Mouse (Mus musculus) frontal cortex, postnatal 10 days (tissue): ENCODE results near the gene Ngef.

Experiments used
- DNase-seq, 2 experiments: peaks; one replicate each; pipeline ENCODE4 v3.0.0; 2022; ENCODE audit warnings: low spot score in 2 of 2, mixed read lengths in 1 of 2

Ngef gene

GRCm38 (mm10) chr1:87573800-87574215 is at the start of gene Ngef:
Ngef (minus strand) TSS chr1:87573870.
- no peak for DNase-seq

- peak in 1 of 2 experiments; percentile 25 for DNase-seq
Measured at GRCm38 (mm10) chr1:87621858-87622279, 48.2 kb upstream of the Ngef start.

DNA sequence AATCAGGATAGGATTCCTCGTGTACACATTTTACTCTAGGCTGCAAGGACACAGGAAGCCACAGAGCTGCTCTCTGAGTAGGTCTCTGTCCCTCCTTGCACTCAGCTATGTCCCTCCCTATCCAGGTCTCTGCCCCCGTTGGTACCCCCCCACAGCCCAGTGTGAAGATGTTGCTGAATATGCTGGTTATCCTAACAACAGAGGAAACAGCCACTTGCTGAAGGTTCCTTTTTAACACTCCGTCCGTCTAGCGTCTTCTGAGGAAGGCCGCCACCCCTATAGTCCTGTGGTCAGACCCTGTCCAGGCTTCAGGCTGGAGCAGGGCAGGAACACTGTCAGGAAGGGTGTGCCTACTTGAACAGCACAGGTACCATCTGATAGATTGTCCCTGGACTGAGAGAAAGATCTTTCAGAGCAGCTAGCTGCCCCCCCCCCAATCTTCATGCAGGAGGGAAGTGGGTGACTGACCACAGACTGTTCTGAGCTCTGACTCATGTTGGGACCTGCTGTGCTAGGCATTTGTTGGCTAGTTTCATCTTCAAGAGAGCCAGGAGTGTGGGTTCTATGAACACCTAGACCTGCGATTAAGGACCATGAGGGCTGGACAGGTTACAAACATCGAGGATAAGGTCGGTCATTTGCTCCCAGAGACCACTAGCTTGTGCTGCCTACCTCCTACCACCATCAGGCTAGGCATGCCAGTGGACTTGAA is 47.6 kb upstream of the Ngef start:
- DNase-seq = no peak

DNA sequence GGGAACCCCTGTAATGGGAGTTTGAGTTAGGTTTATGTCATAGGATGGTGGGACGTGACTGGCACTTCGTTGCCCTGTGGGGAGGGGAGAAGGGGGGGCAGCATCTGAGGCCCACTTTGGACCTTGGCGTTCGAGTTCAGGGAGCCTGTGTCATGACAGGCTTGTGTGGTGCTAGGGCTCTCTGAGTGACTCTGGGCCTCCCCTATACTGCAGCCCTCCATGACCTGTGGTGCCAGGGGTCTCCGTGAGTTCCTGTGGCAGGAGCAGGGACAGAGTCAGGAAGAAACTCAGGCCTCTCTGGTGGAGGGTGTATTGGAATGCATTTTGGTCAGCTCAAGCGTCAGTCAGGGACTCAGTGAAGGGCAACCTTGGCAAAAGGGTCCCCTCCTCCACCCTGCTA is 47.0 kb upstream of the Ngef start:
- no peak for DNase-seq

DNA sequence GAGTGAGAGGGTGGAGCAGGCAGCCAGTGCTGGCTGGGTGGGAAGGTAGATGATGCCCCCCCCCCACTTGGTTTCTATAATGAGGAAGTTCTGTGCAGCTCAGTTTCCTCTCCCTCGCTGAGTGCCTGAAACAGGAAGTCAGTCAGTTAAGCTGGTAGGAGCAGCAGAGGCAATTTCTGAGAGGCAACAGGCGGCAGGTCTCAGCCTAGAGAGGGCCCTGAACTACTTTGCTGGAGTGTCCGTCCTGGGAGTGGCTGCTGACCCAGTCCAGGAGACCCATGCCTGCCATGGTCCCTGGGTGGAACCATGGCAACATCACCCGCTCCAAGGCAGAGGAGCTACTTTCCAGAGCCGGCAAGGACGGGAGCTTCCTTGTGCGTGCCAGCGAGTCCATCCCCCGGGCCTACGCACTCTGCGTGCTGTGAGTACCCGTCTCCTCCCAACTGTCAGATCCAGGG is 46.6 kb upstream of the Ngef start, which contains the start of gene Inpp5d:
Inpp5d (plus strand) TSS at position 102 of the 458 bp plus-strand sequence.
- DNase-seq = no peak

DNA sequence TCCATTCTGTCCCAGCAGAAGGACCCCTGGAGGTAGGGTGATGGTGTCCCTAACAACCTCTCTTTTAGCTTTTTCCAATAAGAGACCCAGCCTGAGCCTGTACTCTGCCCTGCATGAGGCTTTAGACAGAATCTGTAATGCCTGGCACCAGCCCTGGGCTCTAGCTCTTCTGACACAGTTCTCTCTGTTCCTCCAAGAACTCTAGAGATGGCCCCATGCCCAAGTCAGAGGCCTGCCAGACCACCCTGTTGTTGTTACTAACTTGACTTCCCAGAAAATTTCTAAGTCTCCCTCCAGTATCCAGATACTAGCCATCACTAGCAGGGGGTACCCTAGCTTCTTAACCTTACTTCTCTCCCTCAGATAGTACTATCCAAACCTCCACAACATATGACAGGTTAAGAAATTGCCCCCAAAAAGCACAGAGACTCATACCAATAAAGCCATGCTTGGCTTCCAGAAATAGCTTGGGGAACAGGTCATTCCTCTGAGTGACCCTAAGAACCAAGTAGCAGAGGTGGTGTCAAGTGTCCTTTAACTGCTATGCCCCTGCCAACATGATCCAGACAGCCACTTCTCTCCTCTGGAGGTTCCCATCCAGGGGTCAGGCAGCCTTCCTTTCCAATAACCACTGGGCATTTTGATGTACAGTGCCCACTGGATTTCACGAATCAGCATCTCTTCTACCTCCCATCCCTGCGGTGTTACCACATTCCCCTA is 41.1 kb upstream of the Ngef start:
- no peak for DNase-seq

- no peak for DNase-seq
Measured at GRCm38 (mm10) chr1:87608416-87609046, 34.9 kb upstream of the Ngef start.

GRCm38 (mm10) chr1:87607385-87608091 is 33.9 kb upstream of the Ngef start:
- peak; percentile 63 to 72 for DNase-seq

- no peak for DNase-seq
Measured at GRCm38 (mm10) chr1:87605296-87605695, 31.6 kb upstream of the Ngef start.

- DNase-seq = no peak
Measured at GRCm38 (mm10) chr1:87603389-87603788, 29.7 kb upstream of the Ngef start.

DNA sequence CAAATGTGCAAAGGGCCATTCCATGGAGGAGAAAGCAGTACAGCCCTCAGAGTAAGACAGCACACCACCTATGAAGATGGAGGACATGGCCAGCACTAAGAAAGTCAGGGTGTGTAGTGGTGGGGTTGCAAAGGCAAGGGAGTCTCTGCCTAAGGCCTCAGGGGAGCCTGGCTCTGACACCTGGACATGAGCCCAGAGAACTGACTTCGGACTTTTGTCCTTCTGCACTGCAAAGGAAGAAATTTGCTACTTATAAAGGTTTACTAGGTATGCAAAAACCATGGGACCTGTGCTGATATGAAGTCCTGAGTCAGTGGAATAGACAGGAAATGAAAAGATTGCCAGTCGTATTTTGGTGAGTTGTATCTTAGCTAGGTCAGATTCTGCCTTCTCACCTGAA is 28.1 kb upstream of the Ngef start:
- no peak for DNase-seq

GRCm38 (mm10) chr1:87600533-87600932 is 26.9 kb upstream of the Ngef start:
- DNase-seq = no peak

- DNase-seq = no peak
Measured at GRCm38 (mm10) chr1:87594671-87595070, 21.0 kb upstream of the Ngef start.

- DNase-seq = no peak
Measured at GRCm38 (mm10) chr1:87594261-87594660, 20.6 kb upstream of the Ngef start.

- DNase-seq = no peak
Measured at GRCm38 (mm10) chr1:87589980-87590379, 16.3 kb upstream of the Ngef start.

DNA sequence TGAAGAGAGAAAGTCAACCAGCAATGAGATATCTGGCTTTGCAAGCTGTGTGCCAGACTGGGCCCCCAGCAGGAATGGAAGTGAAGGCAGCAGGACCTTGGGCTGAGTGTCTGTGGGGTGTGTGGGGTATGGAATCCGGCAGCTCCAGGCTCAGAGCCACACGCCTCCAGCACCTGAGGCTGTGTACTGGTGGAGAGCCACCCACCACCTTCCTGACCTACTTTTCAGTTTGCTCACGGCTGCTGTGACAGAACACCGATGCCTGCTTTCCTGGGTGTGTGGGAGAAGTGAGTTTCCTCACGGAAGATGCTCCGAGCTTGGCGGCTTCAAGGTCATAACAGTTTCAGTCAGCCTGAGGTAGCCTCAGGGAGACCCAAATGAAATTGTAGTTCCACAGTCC is 15.5 kb upstream of the Ngef start:
- no peak for DNase-seq

DNA sequence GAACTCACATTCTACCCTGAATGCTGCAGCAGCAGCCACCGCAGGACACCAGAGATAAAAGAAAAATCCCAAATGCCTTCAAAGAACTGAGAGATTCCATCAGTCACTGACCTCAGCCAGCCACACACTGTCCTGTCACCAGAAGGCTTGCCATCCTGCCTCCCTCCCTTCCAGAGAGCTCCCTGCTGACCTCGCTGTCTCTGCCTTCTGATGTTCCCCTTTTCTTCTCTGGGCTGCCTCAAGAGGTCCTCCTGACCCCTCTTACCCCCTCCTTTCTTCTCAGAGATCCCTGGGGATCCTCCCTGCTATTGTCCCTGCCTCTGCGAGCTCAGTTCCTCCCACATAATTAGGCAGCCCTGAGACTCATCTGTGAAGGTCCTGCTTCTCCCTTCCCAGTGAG is 7.2 kb upstream of the Ngef start:
- no peak for DNase-seq

DNA sequence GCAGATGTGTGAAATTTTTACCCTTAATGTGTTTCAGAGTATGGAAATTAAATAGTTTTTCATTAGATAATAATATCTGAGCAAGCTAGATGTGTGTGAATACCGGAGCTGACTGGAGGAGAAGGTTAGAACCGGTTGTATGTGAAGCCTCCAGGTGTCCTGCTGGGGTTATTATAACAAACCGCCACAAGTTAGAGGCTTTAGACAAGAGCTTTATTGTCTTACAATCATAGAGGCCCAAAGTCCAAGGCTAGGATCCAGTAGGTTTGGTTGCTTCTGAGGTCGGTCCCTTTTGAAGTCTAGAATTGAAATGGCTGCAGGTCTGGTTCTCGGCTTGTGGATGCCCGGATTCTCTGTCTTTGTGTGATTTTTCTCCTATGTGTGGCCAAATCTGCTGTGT is 5.3 kb upstream of the Ngef start:
- no peak for DNase-seq

- peak in 1 of 2 experiments; percentile 19 for DNase-seq
Measured at GRCm38 (mm10) chr1:87574785-87575184, 1.1 kb upstream of the Ngef start.

DNA sequence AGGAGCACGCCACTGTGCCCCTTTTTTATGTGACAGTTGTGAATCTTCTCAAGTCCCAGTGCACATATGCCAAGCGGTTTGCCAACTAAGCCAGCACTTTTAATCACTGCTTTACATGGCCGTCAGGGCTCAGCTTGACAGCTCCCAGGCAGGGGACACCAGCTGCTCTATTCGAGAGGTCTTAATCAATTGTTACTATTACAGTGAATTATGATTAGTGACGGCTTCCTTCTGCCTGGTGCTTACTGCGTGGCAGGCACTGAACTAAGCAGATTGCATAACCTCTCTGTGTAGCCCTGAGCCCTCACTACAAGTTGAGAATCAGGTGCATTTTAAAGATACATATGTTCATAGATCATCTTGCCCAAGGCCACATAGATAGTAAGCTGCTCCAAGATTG is 683 bp upstream of the Ngef start:
- DNase-seq = no peak

- no peak for DNase-seq
Measured at GRCm38 (mm10) chr1:87573261-87573660, 409 bp downstream of the Ngef start.

GRCm38 (mm10) chr1:87568398-87568797 is 5.3 kb downstream of the Ngef start:
- no peak for DNase-seq
